Comparison of ENCODE assay signal across 8 mouse cellular contexts in the genomic region with DNA sequence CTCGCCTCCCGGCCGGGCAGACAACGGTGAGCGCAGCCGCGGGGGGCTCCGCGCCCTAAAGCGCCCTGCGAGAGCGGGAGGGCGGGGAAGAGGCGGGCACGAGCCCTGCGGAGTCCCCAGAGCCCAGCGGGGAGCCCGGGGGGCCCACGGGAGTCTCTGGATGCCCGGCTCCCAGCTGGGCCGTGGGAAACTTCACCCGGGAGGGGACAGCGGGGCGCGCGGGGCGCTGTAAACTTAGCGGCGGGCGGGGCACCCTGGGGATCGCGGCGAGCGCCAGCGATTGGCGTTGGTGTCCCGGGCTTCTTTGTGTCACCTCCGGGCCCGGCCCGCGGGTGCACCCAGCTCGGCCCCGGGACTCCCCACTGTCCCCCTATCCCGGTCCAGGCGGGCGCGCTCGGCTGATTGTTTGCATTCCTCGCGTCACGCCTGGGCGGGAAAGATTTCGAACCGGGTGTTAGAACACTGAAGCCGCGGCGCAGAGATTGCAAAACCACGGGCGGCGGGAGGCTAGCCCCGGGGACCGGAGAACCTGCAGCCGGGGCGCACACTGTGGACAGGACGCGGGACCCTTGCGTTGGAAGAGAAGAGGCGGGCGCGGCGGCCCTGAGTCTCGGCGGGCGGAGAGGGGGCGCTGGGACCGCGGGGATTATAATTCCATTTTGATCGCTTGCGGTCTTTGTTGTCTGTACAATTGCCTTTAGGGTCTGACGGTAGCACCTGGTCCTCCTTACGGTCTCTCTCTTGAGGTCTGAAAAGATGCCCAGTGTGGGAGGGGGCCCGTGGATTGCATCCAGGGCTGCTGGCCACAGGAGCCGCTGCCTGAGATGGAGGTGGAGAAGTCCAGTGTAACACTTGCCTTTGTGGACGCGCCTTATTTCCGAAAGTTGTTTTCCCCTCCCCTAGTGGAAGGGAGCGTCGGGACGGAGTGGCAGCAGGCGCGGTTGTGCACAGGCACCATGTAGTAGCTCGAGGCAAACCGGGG. TPM values are rescaled to one million over a fixed set of nuclear protein-coding genes. Genes with fewer than 3 reads are reported as not detected.
DNase-seq lines count a peak whose midpoint lies in the region; ATAC-seq and TF ChIP-seq lines count a peak whose summit lies in the region.

No protein-coding gene starts in this region.

- peaks cover 16% of the 10 kb centered on the region; the same call in 1 of the 2 replicates for H3K4me1 ChIP-seq in intestine, embryonic 16.5 days (ENCODE audit: control insufficient read depth, insufficient read depth, low read length)
- H3K4me1 ChIP-seq in limb, embryonic 13.5 days = peaks cover 39% of the 10 kb centered on the region
- H3K4me1 ChIP-seq in midbrain, embryonic 12.5 days = peaks cover 37% of the 10 kb centered on the region
- H3K4me1 ChIP-seq in spleen, adult 2 months (ENCODE audit: control insufficient read depth, insufficient read depth, insufficient read length) = no peaks in the 10 kb centered on the region; the same call in none of the 2 replicates

- H3K4me2 ChIP-seq in intestine, embryonic 16.5 days (ENCODE audit: low read depth, low read length) = peak overlapping the region; percentile 97
- peak overlapping the region; percentile 86 for H3K4me2 ChIP-seq in limb, embryonic 13.5 days (replicated peaks)
- H3K4me2 ChIP-seq in midbrain, embryonic 12.5 days (replicated peaks) = peak overlapping the region; percentile 80

- under 1% methylated on average over 83 of the region's 93 CpGs for WGBS in intestine, embryonic 16.5 days
- under 1% methylated on average over 81 of the region's 93 CpGs for WGBS in limb, embryonic 13.5 days
- under 1% methylated on average over 81 of the region's 93 CpGs for WGBS in midbrain, embryonic 12.5 days
- under 1% methylated on average over 91 of the region's 93 CpGs for WGBS in spleen, adult 2 months

- peak overlapping the region; percentile 82 for H3K9ac ChIP-seq in intestine, embryonic 16.5 days (ENCODE audit: low read depth, low read length)
- H3K9ac ChIP-seq in limb, embryonic 13.5 days = peak overlapping the region; percentile 91
- H3K9ac ChIP-seq in midbrain, embryonic 12.5 days (replicated peaks) = peak overlapping the region; percentile 93

- H3K27me3 ChIP-seq in intestine, embryonic 16.5 days (replicated peaks; ENCODE audit: control insufficient read depth, insufficient read depth, low read length) = no peaks in the 10 kb centered on the region
- no peaks in the 10 kb centered on the region for H3K27me3 ChIP-seq in limb, embryonic 13.5 days
- peaks cover 8% of the 10 kb centered on the region for H3K27me3 ChIP-seq in midbrain, embryonic 12.5 days
- 0 out of 2 replicates have a peak, but pooled peaks cover 10% of the 10 kb centered on the region for H3K27me3 ChIP-seq in spleen, adult 2 months (ENCODE audit: control insufficient read depth, insufficient read depth, low read length)

- H3K36me3 ChIP-seq in intestine, embryonic 16.5 days (ENCODE audit: control insufficient read depth, insufficient read depth, low read length) = no peaks in the 10 kb centered on the region
- H3K36me3 ChIP-seq in limb, embryonic 13.5 days = no peaks in the 10 kb centered on the region
- no peaks in the 10 kb centered on the region for H3K36me3 ChIP-seq in midbrain, embryonic 12.5 days
- no peaks in the 10 kb centered on the region; the same call in 1 of the 2 replicates for H3K36me3 ChIP-seq in spleen, adult 2 months (ENCODE audit: control insufficient read depth, insufficient read depth, low read length)

- no peak for TF ChIP-seq CTCF in spleen, adult 2 months (IDR thresholded peaks at IDR 0.05; ENCODE audit: extremely low read depth, insufficient read depth, insufficient read length, insufficient replicate concordance)

- peak; percentile 53 to 78 for DNase-seq in urinary bladder, adult 18-20 months (ENCODE audit: low spot score in 2 of 2)
- DNase-seq in urinary bladder, postnatal 10 days (ENCODE audit: low spot score) = no peak
- DNase-seq in embryo, embryonic 11 days = peak; percentile 77
- peak; percentile 98 for DNase-seq in heart, adult 11 months
- peak in 1 of 2 experiments; percentile 27 for DNase-seq in spleen, adult 2 months (ENCODE audit: low read depth in 1 of 2, low spot score in 2 of 2)

- no peaks in the 10 kb centered on the region for H3K9me3 ChIP-seq in intestine, embryonic 16.5 days (ENCODE audit: control insufficient read depth, low read length)
- H3K9me3 ChIP-seq in limb, embryonic 13.5 days = no peaks in the 10 kb centered on the region
- H3K9me3 ChIP-seq in midbrain, embryonic 12.5 days = no peaks in the 10 kb centered on the region

- peak; percentile 86 for ATAC-seq in intestine, embryonic 16.5 days
- peak; percentile 66 for ATAC-seq in limb, embryonic 13.5 days (ENCODE audit: low FRiP score, low read depth)
- peak; percentile 78 for ATAC-seq in midbrain, embryonic 12.5 days (ENCODE audit: low FRiP score, low read depth)

- H3K27ac ChIP-seq in intestine, embryonic 16.5 days (ENCODE audit: low read length) = peak overlapping the region; percentile 58
- H3K27ac ChIP-seq in limb, embryonic 13.5 days = peak overlapping the region; percentile 61; the same call in 1 of the 2 replicates
- peak overlapping the region; percentile 83 for H3K27ac ChIP-seq in midbrain, embryonic 12.5 days (replicated peaks)
- H3K27ac ChIP-seq in spleen, adult 2 months (ENCODE audit: insufficient read depth, low read length) = peak overlapping the region; percentile 37; the same call in 1 of the 2 replicates

- peak overlapping the region; percentile 83 for H3K4me3 ChIP-seq in intestine, embryonic 16.5 days (ENCODE audit: low read length)
- peak overlapping the region; percentile 79 for H3K4me3 ChIP-seq in limb, embryonic 13.5 days
- H3K4me3 ChIP-seq in midbrain, embryonic 12.5 days = peak overlapping the region; percentile 81
- H3K4me3 ChIP-seq in spleen, adult 2 months (ENCODE audit: extremely low read depth, insufficient read depth, insufficient read length) = peak overlapping the region; percentile 78

- no peak for TF ChIP-seq POLR2A in spleen, adult 2 months (IDR thresholded peaks at IDR 0.05; ENCODE audit: low read depth, low read length)

RNA-seq across cellular contexts. Expression of gene Syne2, which starts 0.8 kb away (rescaled TPM):
- polyA plus RNA-seq in intestine, embryonic 16.5 days (2015; fragmentation: Nextera tagmentation; extraction: Ambion mirVana) = 26.1 and 28.4 TPM in 2 replicates
- polyA plus RNA-seq in limb, embryonic 13.5 days (2015; fragmentation: Nextera tagmentation; extraction: Ambion mirVana) = 71.4 and 75.9 TPM in 2 replicates
- polyA plus RNA-seq in midbrain, embryonic 12.5 days (2016; fragmentation: Nextera tagmentation; extraction: Ambion mirVana) = 109 and 116 TPM in 2 replicates
- 14.3 and 14.7 TPM in 2 replicates for polyA plus RNA-seq in spleen, adult 2 months (2012; rRNA removed)
